Comparison of ENCODE assay signal across 9 mouse cellular contexts in the genomic region with DNA sequence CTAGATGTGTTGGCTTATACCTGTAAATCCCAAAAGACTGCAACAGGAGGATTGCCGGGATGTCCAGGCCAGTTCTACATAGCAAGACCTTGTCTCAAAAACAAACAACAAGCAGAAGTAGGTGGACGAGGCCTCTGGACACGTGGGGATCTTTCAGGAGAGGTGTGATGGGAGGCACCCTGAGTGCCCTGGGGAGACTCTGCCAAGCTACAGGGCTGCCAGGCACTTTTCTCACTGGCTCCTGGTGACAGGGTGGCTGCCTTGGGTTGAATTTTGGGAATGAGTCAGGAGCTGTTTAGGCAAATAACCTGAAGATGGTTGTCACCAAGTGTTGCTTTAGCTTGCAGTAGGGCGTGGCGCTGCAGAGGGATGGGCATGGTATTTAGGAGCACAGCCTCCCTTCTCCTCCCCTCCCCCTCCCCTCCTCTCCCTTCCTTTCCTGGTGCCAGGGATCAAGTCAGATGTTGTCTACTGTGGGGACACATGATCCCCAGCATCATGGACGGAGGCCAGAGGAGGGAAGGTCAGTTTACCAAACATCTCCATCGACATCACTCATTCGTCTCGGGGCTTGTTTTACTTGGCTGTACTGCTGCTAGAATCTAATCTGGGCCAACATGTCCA. TPM values are rescaled to one million over a fixed set of nuclear protein-coding genes. Genes with fewer than 3 reads are reported as not detected.
DNase-seq lines count a peak whose midpoint lies in the region; ATAC-seq and TF ChIP-seq lines count a peak whose summit lies in the region.
"Had no signal": no experiment of that assay in that cellular context is flagged by ENCODE, and none has a peak within 500 bp of the region (broad histone marks: within the 10 kb centered on the region; RNA-seq: fewer than 3 reads in every experiment).

No protein-coding gene starts in this region.

- H3K27me3 ChIP-seq in neural tube, embryonic 15.5 days (replicated peaks) = no peaks in the 10 kb centered on the region
- H3K27me3 ChIP-seq: Patski had no signal

- no peak for ATAC-seq in neural tube, embryonic 15.5 days (ENCODE audit: low FRiP score)
- ATAC-seq: Patski had no signal

- peak; percentile 63 for DNase-seq in adrenal gland, adult 2 months
- no peak for DNase-seq in adrenal gland, postnatal 10 days
- no peak for DNase-seq in layer of hippocampus, adult 2 months (ENCODE audit: low spot score in 2 of 2)
- no peak for DNase-seq in layer of hippocampus, postnatal 14 days (ENCODE audit: low spot score in 2 of 2)
- peak; percentile 67 for DNase-seq in gastrocnemius, postnatal 25 days
- DNase-seq in lung, postnatal 36 days = peak; percentile 84
- no peak for DNase-seq in spleen, postnatal 36 days (ENCODE audit: low spot score in 2 of 2)

- no peak overlapping the region for H3K9ac ChIP-seq in neural tube, embryonic 15.5 days (replicated peaks)

- H3K36me3 ChIP-seq in neural tube, embryonic 15.5 days = peaks cover 21% of the 10 kb centered on the region

- no peak overlapping the region for H3K4me2 ChIP-seq in neural tube, embryonic 15.5 days

- no peak for TF ChIP-seq CTCF in layer of hippocampus, adult 2 months (conservative IDR thresholded peaks at IDR 0.05)

- no peaks in the 10 kb centered on the region for H3K9me3 ChIP-seq in neural tube, embryonic 15.5 days (replicated peaks)

- H3K4me3 ChIP-seq in layer of hippocampus, adult 2 months = no peak overlapping the region
- H3K4me3 ChIP-seq in neural tube, embryonic 15.5 days (replicated peaks) = no peak overlapping the region

- peak overlapping the region; percentile 88; the same call in 1 of the 2 replicates for H3K27ac ChIP-seq in layer of hippocampus, adult 2 months
- H3K27ac ChIP-seq in neural tube, embryonic 15.5 days (replicated peaks) = no peak overlapping the region

- peaks cover 31% of the 10 kb centered on the region for H3K4me1 ChIP-seq in neural tube, embryonic 15.5 days

- WGBS in neural tube, embryonic 15.5 days = 85% methylated on average over 9 of the region's 9 CpGs

RNA-seq across cellular contexts. Expression of gene Foxk1, which starts 30.6 kb away (rescaled TPM):
- total RNA-seq in adrenal gland, adult 2 months (2021) = 10 to 100 TPM; 19.7 to 24.6 TPM
- 17.2 and 18.2 TPM in 2 replicates for polyA plus RNA-seq in adrenal gland, adult 2 months (2012; rRNA removed)
- 10 to 100 TPM; 22.9 to 23.6 TPM for total RNA-seq in adrenal gland, postnatal 10 days (2021)
- 10 to 100 TPM; 53.0 to 60.3 TPM for total RNA-seq in layer of hippocampus, adult 2 months (2021)
- 10 to 100 TPM; 37.9 to 39.7 TPM for total RNA-seq in layer of hippocampus, postnatal 14 days (2021)
- total RNA-seq in gastrocnemius, postnatal 25 days (2021) = 10 to 100 TPM; 10.5 to 12.1 TPM
- polyA plus RNA-seq in neural tube, embryonic 15.5 days (2015; fragmentation: Nextera tagmentation; extraction: Ambion mirVana) = 4.8 and 6.0 TPM in 2 replicates

RNA-seq across cellular contexts. Expression of gene Ap5z1, which starts 31.8 kb away (rescaled TPM):
- 10 to 100 TPM; 18.5 to 22.7 TPM for total RNA-seq in adrenal gland, adult 2 months (2021)
- 75.8 and 77.7 TPM in 2 replicates for polyA plus RNA-seq in adrenal gland, adult 2 months (2012; rRNA removed)
- 10 to 100 TPM; 14.0 to 18.9 TPM for total RNA-seq in adrenal gland, postnatal 10 days (2021)
- total RNA-seq in layer of hippocampus, adult 2 months (2021) = 10 to 100 TPM; 24.4 to 31.3 TPM
- total RNA-seq in layer of hippocampus, postnatal 14 days (2021) = 10 to 100 TPM; 18.3 to 19.1 TPM
- total RNA-seq in gastrocnemius, postnatal 25 days (2021) = 1 to 10 TPM; 2.5 to 4.0 TPM
- polyA plus RNA-seq in neural tube, embryonic 15.5 days (2015; fragmentation: Nextera tagmentation; extraction: Ambion mirVana) = 12.4 and 12.7 TPM in 2 replicates

Comparison
In these comparisons a context has a peak if more than half of its experiments do, and no peak if none do; other contexts are left out.
1. DNase-seq: peak in adrenal gland, adult 2 months (single experiment), gastrocnemius, postnatal 25 days (single experiment) and lung, postnatal 36 days (single experiment); none in adrenal gland, postnatal 10 days (single experiment), layer of hippocampus, adult 2 months (0 of 2), layer of hippocampus, postnatal 14 days (0 of 2) and spleen, postnatal 36 days (0 of 2).